Mouse (Mus musculus): ENCODE data around the gene Lsamp. TPM values are rescaled to one million over a fixed set of nuclear protein-coding genes. Genes with fewer than 3 reads are reported as not detected.

Lsamp gene
- total and polyA plus RNA-seq, 3 experiments, result 0.97 to 2.3 (median 1.1) TPM

DNA sequence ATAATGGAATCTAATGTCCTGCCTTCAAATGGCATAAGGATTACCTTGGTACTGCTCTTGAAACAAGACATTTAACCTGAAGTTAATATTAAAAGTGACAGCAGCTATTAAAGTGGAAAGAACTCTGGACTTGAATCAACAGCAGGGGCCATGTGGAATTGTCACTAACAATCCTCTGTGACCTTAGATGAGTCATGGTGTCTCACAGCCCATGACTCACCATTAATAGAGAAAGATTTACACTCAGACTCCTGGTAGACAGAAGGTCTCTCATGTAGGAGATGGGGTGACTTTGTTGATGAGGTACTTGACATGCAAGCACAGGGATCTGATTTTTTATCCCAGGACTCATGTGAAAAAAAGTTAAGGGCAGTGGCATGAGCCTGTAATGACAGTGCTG, 701.4 kb downstream of the Lsamp start:
- Histone ChIP-seq H3K9ac (ENCODE audit: low read depth, low read length) (no peak overlapping the region), H3K27me3 (ENCODE audit: control insufficient read depth, insufficient read depth, low read length) (no peaks in the 10 kb centered on the region), H3K36me3 (ENCODE audit: control insufficient read depth, insufficient read depth, low read length) (no peaks in the 10 kb centered on the region), H3K4me1 (ENCODE audit: control insufficient read depth, insufficient read depth, low read length) (no peaks in the 10 kb centered on the region), H3K79me2 (replicated peaks; ENCODE audit: control insufficient read depth, insufficient read depth, low read length) (no peaks in the 10 kb centered on the region), H3K27ac (no peak overlapping the region), H3K4me3 (no peak overlapping the region)
- DNase-seq, result no peak
- TF ChIP-seq CTCF (IDR thresholded peaks at IDR 0.05), result no peak
- no peak for TF ChIP-seq EP300 (IDR thresholded peaks at IDR 0.05; ENCODE audit: insufficient read depth, low read depth, low read length)
- no peak for TF ChIP-seq POLR2A (IDR thresholded peaks at IDR 0.05; ENCODE audit: insufficient read depth, low read depth, low read length)
- intact Hi-C loops (cut with DNase I), result no loop called here

DNA sequence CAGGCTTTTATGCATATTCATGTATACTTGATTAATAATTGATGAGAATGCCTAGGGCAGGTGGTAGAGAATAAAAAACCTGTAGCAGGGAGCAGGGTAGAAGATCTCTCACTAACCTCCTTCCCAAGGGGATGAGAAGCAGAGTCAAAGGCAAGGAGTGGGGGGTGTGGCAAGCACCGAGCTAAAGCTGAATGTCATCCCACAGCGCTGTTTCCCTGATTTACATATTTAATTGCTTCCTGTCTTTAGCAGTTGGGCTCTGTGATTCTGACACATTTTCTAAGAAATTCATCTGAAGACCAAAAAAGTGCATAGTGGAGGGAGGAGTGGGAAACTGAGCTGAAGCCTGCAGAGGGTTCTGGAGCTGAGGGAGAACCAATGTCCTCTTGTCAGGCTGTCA, 708.1 kb downstream of the Lsamp start:
- no peak overlapping the region for H3K27ac ChIP-seq
- TF ChIP-seq CTCF (IDR thresholded peaks at IDR 0.05) (no peak), POLR2A (IDR thresholded peaks at IDR 0.05; ENCODE audit: insufficient read depth, low read depth, low read length) (no peak), EP300 (IDR thresholded peaks at IDR 0.05; ENCODE audit: insufficient read depth, low read depth, low read length) (no peak)
- no peak overlapping the region for H3K9ac ChIP-seq (ENCODE audit: low read depth, low read length)
- H3K36me3 ChIP-seq (ENCODE audit: control insufficient read depth, insufficient read depth, low read length), result no peaks in the 10 kb centered on the region
- H3K4me1 ChIP-seq (ENCODE audit: control insufficient read depth, insufficient read depth, low read length), result no peaks in the 10 kb centered on the region
- H3K79me2 ChIP-seq (replicated peaks; ENCODE audit: control insufficient read depth, insufficient read depth, low read length), result no peaks in the 10 kb centered on the region
- no peaks in the 10 kb centered on the region for H3K27me3 ChIP-seq (ENCODE audit: control insufficient read depth, insufficient read depth, low read length)
- no peak overlapping the region for H3K4me3 ChIP-seq
- WGBS, result 26% methylated on average over 2 of the region's 2 CpGs
- intact Hi-C loops (cut with DNase I), result no loop called here
- no peak for DNase-seq

DNA sequence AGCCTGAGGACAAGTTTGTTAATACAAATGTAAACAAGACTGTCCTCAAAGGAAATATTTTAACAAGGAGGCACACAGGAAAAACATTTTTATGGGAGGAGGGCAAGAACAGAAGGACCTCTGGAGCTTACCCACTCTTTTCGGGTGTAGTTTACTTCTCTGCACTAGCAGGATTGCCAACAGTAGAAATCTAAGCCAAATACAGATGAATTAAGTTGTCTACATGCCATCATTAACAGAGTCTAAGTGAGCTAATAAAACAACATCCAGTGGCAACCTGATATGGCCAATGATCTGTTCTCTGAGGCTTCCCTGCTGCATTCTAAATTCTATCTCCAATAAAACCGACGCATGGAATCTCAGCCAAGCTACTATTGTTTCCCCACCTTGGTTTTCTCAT, 713.1 kb downstream of the Lsamp start:
- TF ChIP-seq EP300 (IDR thresholded peaks at IDR 0.05; ENCODE audit: insufficient read depth, low read depth, low read length) (no peak), CTCF (IDR thresholded peaks at IDR 0.05) (no peak), POLR2A (IDR thresholded peaks at IDR 0.05; ENCODE audit: insufficient read depth, low read depth, low read length) (no peak)
- H3K27me3 ChIP-seq (ENCODE audit: control insufficient read depth, insufficient read depth, low read length), result no peaks in the 10 kb centered on the region

DNA sequence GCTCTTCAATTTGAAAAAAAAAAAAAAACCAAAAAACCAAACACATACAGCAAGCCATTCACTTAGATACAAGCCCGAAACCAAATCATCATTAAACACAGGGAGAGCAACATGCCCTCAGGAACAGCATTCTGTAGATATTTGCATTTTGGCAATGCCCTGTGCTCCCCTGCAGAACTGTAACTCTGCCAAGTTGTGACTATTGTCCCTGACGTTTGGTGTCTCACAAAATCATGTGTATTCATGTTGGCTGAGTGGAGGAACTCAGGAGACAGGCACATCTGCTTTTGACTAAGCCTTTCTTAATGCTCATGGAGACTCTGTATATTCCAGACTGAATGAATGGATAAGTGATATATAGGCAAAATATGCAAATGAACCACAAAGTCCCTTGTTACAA, 724.4 kb downstream of the Lsamp start:
- Histone ChIP-seq H3K27ac (no peak overlapping the region), H3K27me3 (ENCODE audit: control insufficient read depth, insufficient read depth, low read length) (no peaks in the 10 kb centered on the region), H3K9ac (ENCODE audit: low read depth, low read length) (no peak overlapping the region), H3K79me2 (replicated peaks; ENCODE audit: control insufficient read depth, insufficient read depth, low read length) (no peaks in the 10 kb centered on the region), H3K36me3 (ENCODE audit: control insufficient read depth, insufficient read depth, low read length) (no peaks in the 10 kb centered on the region; the same call in 1 of the 2 replicates), H3K4me1 (ENCODE audit: control insufficient read depth, insufficient read depth, low read length) (no peaks in the 10 kb centered on the region), H3K4me3 (no peak overlapping the region)
- DNase-seq, result no peak
- intact Hi-C loops (cut with DNase I), result no loop called here
- 42% methylated on average over 2 of the region's 2 CpGs for WGBS
- TF ChIP-seq EP300 (IDR thresholded peaks at IDR 0.05; ENCODE audit: insufficient read depth, low read depth, low read length) (no peak), CTCF (IDR thresholded peaks at IDR 0.05) (no peak), POLR2A (IDR thresholded peaks at IDR 0.05; ENCODE audit: insufficient read depth, low read depth, low read length) (no peak)

More for the DNA sequence above, 713.1 kb downstream of the Lsamp start:
- H3K4me3 ChIP-seq, result no peak overlapping the region
- no peak overlapping the region for H3K27ac ChIP-seq
- no peak for DNase-seq
- H3K9ac ChIP-seq (ENCODE audit: low read depth, low read length), result no peak overlapping the region
- 86% methylated on average over 3 of the region's 3 CpGs for WGBS
- no peaks in the 10 kb centered on the region for H3K36me3 ChIP-seq (ENCODE audit: control insufficient read depth, insufficient read depth, low read length)
- no peaks in the 10 kb centered on the region for H3K4me1 ChIP-seq (ENCODE audit: control insufficient read depth, insufficient read depth, low read length)
- H3K79me2 ChIP-seq (replicated peaks; ENCODE audit: control insufficient read depth, insufficient read depth, low read length), result no peaks in the 10 kb centered on the region
- intact Hi-C loops (cut with DNase I), result no loop called here

DNA sequence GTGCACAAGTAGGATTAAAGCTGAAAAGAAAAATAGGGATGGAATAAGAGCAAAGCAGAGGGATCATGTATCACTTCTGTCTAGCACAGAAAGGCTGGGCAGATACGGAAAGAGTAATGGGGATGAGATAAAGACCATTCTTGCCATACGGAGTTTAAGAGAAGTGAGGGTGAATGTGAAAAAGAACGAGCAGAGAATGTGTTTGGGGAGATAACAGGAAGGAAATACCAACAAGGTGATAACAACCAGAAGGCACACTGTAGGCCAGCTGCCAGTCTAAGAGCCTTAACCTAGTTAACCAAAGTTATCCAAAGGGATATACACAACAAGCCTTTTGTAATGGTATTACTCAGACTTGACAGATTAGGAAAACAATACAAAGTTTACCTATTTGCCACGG, 725.4 kb downstream of the Lsamp start:
- intact Hi-C loops (cut with DNase I), result no loop called here

DNA sequence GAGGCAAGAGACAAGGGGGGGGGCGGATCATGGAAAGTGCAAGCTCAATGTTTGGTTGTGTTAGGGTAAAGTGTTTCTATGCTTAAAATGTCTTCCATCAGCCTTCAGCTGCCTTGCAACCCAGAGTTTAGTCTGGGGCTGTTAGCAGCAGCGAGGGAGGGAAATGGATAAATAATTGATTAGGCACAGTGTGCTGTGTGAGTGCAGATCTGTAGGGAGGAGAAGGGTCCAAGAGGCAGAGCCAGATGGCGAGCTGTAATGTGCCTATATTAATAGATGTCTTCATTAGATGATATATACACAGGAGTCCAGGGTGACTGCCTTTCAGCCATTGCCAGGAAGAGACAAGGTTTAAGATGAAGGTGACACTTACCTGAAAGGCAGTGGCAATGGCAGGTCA, 725.9 kb downstream of the Lsamp start:
- Histone ChIP-seq H3K9ac (ENCODE audit: low read depth, low read length) (no peak overlapping the region), H3K4me3 (no peak overlapping the region), H3K36me3 (ENCODE audit: control insufficient read depth, insufficient read depth, low read length) (no peaks in the 10 kb centered on the region; the same call in 1 of the 2 replicates), H3K27ac (no peak overlapping the region), H3K79me2 (replicated peaks; ENCODE audit: control insufficient read depth, insufficient read depth, low read length) (no peaks in the 10 kb centered on the region), H3K27me3 (ENCODE audit: control insufficient read depth, insufficient read depth, low read length) (no peaks in the 10 kb centered on the region), H3K4me1 (ENCODE audit: control insufficient read depth, insufficient read depth, low read length) (no peaks in the 10 kb centered on the region)
- TF ChIP-seq POLR2A (IDR thresholded peaks at IDR 0.05; ENCODE audit: insufficient read depth, low read depth, low read length) (no peak), CTCF (IDR thresholded peaks at IDR 0.05) (no peak), EP300 (IDR thresholded peaks at IDR 0.05; ENCODE audit: insufficient read depth, low read depth, low read length) (no peak)
- no peak for DNase-seq
- intact Hi-C loops (cut with DNase I), result no loop called here
- WGBS, result 67% methylated on average over 3 of the region's 3 CpGs

More for the DNA sequence above, 725.4 kb downstream of the Lsamp start:
- Histone ChIP-seq H3K79me2 (replicated peaks; ENCODE audit: control insufficient read depth, insufficient read depth, low read length) (no peaks in the 10 kb centered on the region), H3K4me1 (ENCODE audit: control insufficient read depth, insufficient read depth, low read length) (no peaks in the 10 kb centered on the region), H3K36me3 (ENCODE audit: control insufficient read depth, insufficient read depth, low read length) (no peaks in the 10 kb centered on the region; the same call in 1 of the 2 replicates), H3K4me3 (no peak overlapping the region), H3K9ac (ENCODE audit: low read depth, low read length) (no peak overlapping the region), H3K27me3 (ENCODE audit: control insufficient read depth, insufficient read depth, low read length) (no peaks in the 10 kb centered on the region), H3K27ac (no peak overlapping the region)
- DNase-seq, result no peak
- TF ChIP-seq EP300 (IDR thresholded peaks at IDR 0.05; ENCODE audit: insufficient read depth, low read depth, low read length) (no peak), CTCF (IDR thresholded peaks at IDR 0.05) (no peak), POLR2A (IDR thresholded peaks at IDR 0.05; ENCODE audit: insufficient read depth, low read depth, low read length) (no peak)
- 20% methylated on average over 4 of the region's 4 CpGs for WGBS
